Mouse (Mus musculus): ENCODE measurements around the gene Adap2. TPM values are rescaled to one million over a fixed set of nuclear protein-coding genes. Genes with fewer than 3 reads are reported as not detected.

Gene Adap2
- polyA plus RNA-seq (2015; fragmentation: Nextera tagmentation; extraction: Ambion mirVana): 3.1 and 3.6 TPM in 2 replicates

GRCm38 (mm10) chr11:80153857-80154495, at the start of gene Adap2:
TSS of gene Adap2 (plus strand) at chr11:80154105.
- peak; percentile 92 for ATAC-seq (ENCODE audit: low FRiP score, low TSS enrichment)

DNA sequence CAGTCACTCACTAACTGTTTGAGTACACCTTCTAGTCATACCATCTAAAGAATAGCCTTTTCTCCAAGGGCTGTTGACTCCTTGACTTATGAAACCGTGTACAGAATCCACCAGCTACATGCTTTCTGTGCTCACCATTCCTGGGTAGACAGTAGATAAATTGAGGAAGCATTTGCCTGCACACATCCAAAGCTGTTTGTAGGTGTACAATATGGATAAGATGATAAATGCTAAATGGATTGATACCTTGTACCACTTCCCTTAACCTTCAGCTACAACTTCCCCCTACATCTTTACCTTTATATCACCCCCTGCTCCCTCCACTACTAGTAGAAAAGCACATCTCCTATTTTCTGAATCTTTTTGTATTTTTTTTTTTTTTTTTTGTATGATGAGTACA, 49.5 kb upstream of the Adap2 start:
- Histone ChIP-seq H3K9me3 (ENCODE audit: low read length) (no peaks in the 10 kb centered on the region), H3K4me2 (replicated peaks; ENCODE audit: low read depth, low read length) (no peak overlapping the region), H3K27me3 (ENCODE audit: insufficient read depth, low read length) (no peaks in the 10 kb centered on the region), H3K4me1 (ENCODE audit: insufficient read depth, low read length) (no peaks in the 10 kb centered on the region), H3K27ac (ENCODE audit: low read length) (no peak overlapping the region), H3K4me3 (ENCODE audit: low read length) (no peak overlapping the region), H3K36me3 (ENCODE audit: insufficient read depth, low read length) (peaks cover 40% of the 10 kb centered on the region), H3K9ac (replicated peaks; ENCODE audit: low read length) (no peak overlapping the region)
- ATAC-seq (ENCODE audit: low FRiP score, low TSS enrichment): no peak
- WGBS: 76% methylated on average over 1 of the region's 1 CpGs

More at GRCm38 (mm10) chr11:80153857-80154495, at the start of gene Adap2:
- H3K4me2 ChIP-seq (replicated peaks; ENCODE audit: low read depth, low read length): peak within 1 kb of the TSS; percentile 80
- H3K27me3 ChIP-seq (ENCODE audit: insufficient read depth, low read length): peaks cover 25% of the 10 kb centered on the region
- H3K9ac ChIP-seq (replicated peaks; ENCODE audit: low read length): peak within 1 kb of the TSS; percentile 70
- H3K36me3 ChIP-seq (ENCODE audit: insufficient read depth, low read length): no peaks in the 10 kb centered on the region
- no peaks in the 10 kb centered on the region for H3K9me3 ChIP-seq (ENCODE audit: low read length)
- WGBS: 1% methylated on average over 47 of the region's 47 CpGs
- H3K4me1 ChIP-seq (ENCODE audit: insufficient read depth, low read length): 0 out of 2 replicates have a peak, but pooled peaks cover 6% of the 10 kb centered on the region
- H3K4me3 ChIP-seq (ENCODE audit: low read length): peak within 1 kb of the TSS; percentile 55
- H3K27ac ChIP-seq (ENCODE audit: low read length): no peak within 1 kb of the TSS

DNA sequence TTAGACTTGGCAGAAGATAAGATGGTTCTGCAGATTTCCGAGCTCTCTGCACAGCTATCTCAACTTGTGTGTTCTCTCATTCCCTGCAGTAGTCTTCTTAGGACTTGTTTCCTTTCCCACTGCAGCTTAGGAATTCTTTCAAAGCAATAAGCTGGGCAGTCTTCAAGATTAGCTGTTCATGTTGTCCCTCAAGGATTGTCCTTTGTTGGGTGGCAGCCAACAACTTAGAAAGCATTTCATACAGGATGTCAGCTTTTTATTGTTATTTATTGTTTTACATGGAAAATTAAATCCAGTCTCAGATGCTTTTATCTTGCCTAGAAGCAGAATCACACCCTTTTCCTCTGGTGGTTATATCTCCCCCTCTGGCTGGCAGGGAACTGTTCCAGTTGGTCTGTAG, 37.5 kb upstream of the Adap2 start:
- H3K4me2 ChIP-seq (replicated peaks; ENCODE audit: low read depth, low read length): no peak overlapping the region
- no peak overlapping the region for H3K27ac ChIP-seq (ENCODE audit: low read length)
- no peaks in the 10 kb centered on the region for H3K9me3 ChIP-seq (ENCODE audit: low read length)
- H3K9ac ChIP-seq (replicated peaks; ENCODE audit: low read length): no peak overlapping the region
- no peaks in the 10 kb centered on the region for H3K27me3 ChIP-seq (ENCODE audit: insufficient read depth, low read length)
- WGBS: 69% methylated on average over 1 of the region's 1 CpGs
- ATAC-seq (ENCODE audit: low FRiP score, low TSS enrichment): no peak
- no peak overlapping the region for H3K4me3 ChIP-seq (ENCODE audit: low read length)
- H3K36me3 ChIP-seq (ENCODE audit: insufficient read depth, low read length): peaks cover 26% of the 10 kb centered on the region
- no peaks in the 10 kb centered on the region for H3K4me1 ChIP-seq (ENCODE audit: insufficient read depth, low read length)

GRCm38 (mm10) chr11:80132050-80132449, 21.9 kb upstream of the Adap2 start:
- Histone ChIP-seq H3K9ac (replicated peaks; ENCODE audit: low read length) (no peak overlapping the region), H3K9me3 (ENCODE audit: low read length) (no peaks in the 10 kb centered on the region), H3K4me3 (ENCODE audit: low read length) (no peak overlapping the region), H3K4me1 (ENCODE audit: insufficient read depth, low read length) (no peaks in the 10 kb centered on the region), H3K27ac (ENCODE audit: low read length) (no peak overlapping the region), H3K36me3 (ENCODE audit: insufficient read depth, low read length) (peaks cover 43% of the 10 kb centered on the region), H3K27me3 (ENCODE audit: insufficient read depth, low read length) (no peaks in the 10 kb centered on the region), H3K4me2 (replicated peaks; ENCODE audit: low read depth, low read length) (no peak overlapping the region)
- ATAC-seq (ENCODE audit: low FRiP score, low TSS enrichment): no peak
- WGBS: 61% methylated on average over 1 of the region's 1 CpGs

DNA sequence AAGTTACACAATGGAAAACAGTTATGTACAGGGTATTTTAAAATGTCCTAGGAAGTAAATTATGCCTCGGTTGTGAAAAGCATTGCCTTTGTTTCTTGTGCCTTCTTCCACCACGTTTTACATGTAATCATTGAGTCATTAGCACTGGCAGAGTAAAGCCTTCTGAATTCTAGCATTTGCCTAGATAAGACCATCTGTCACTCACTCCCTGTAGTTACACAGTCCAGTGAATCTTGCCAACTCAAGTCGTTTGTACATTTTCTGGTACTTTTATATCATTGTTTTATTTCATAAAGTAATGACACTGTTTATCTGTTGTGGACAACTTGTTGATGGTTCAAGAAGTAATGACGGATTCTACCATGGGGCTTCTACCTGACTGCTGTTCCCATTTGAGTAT, 19.2 kb upstream of the Adap2 start:
- no peaks in the 10 kb centered on the region for H3K27me3 ChIP-seq (ENCODE audit: insufficient read depth, low read length)
- H3K9me3 ChIP-seq (ENCODE audit: low read length): no peaks in the 10 kb centered on the region
- no peak overlapping the region for H3K9ac ChIP-seq (replicated peaks; ENCODE audit: low read length)
- H3K4me3 ChIP-seq (ENCODE audit: low read length): no peak overlapping the region
- peaks cover 34% of the 10 kb centered on the region for H3K36me3 ChIP-seq (ENCODE audit: insufficient read depth, low read length)
- ATAC-seq (ENCODE audit: low FRiP score, low TSS enrichment): no peak
- no peak overlapping the region for H3K4me2 ChIP-seq (replicated peaks; ENCODE audit: low read depth, low read length)
- H3K4me1 ChIP-seq (ENCODE audit: insufficient read depth, low read length): no peaks in the 10 kb centered on the region
- H3K27ac ChIP-seq (ENCODE audit: low read length): no peak overlapping the region
- WGBS: 74% methylated on average over 4 of the region's 4 CpGs

- no peak for ATAC-seq (ENCODE audit: low FRiP score, low TSS enrichment)
- Histone ChIP-seq H3K27me3 (ENCODE audit: insufficient read depth, low read length) (no peaks in the 10 kb centered on the region), H3K4me3 (ENCODE audit: low read length) (no peak overlapping the region), H3K4me1 (ENCODE audit: insufficient read depth, low read length) (0 out of 2 replicates have a peak, but pooled peaks cover 3% of the 10 kb centered on the region), H3K27ac (ENCODE audit: low read length) (no peak overlapping the region), H3K9me3 (ENCODE audit: low read length) (no peaks in the 10 kb centered on the region), H3K9ac (replicated peaks; ENCODE audit: low read length) (no peak overlapping the region), H3K4me2 (replicated peaks; ENCODE audit: low read depth, low read length) (no peak overlapping the region), H3K36me3 (ENCODE audit: insufficient read depth, low read length) (peaks cover 34% of the 10 kb centered on the region)
- 92% methylated on average over 11 of the region's 11 CpGs for WGBS
These were observed 17.8 kb upstream of the Adap2 start for GRCm38 (mm10) chr11:80135954-80136683.

DNA sequence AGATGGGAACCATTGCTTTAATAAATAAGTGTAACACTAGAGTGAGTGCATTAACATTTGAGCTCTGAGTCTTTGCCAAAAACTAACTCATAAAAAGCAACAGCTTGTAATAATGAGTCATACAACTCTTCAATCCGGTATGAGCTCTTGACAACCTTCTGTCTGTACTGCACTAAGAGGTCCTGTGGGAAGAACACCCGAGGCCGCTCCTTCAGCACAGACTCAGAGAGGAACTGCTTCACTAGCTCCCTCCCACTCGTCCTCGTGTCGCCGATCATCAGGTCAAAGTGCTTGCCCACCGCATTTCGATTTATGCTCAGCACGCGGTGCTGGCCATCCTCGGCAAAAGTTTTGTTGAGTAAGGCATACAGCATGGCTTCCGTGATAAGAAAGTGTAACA, 17.1 kb upstream of the Adap2 start:
- ATAC-seq (ENCODE audit: low FRiP score, low TSS enrichment): no peak
- no peak overlapping the region for H3K27ac ChIP-seq (ENCODE audit: low read length)
- H3K9ac ChIP-seq (replicated peaks; ENCODE audit: low read length): no peak overlapping the region
- 0 out of 2 replicates have a peak, but pooled peaks cover 3% of the 10 kb centered on the region for H3K4me1 ChIP-seq (ENCODE audit: insufficient read depth, low read length)
- H3K4me3 ChIP-seq (ENCODE audit: low read length): no peak overlapping the region
- H3K9me3 ChIP-seq (ENCODE audit: low read length): no peaks in the 10 kb centered on the region
- no peak overlapping the region for H3K4me2 ChIP-seq (replicated peaks; ENCODE audit: low read depth, low read length)
- 81% methylated on average over 13 of the region's 13 CpGs for WGBS
- H3K36me3 ChIP-seq (ENCODE audit: insufficient read depth, low read length): peaks cover 31% of the 10 kb centered on the region
- no peaks in the 10 kb centered on the region for H3K27me3 ChIP-seq (ENCODE audit: insufficient read depth, low read length)

GRCm38 (mm10) chr11:80137773-80138172, 16.1 kb upstream of the Adap2 start:
- Histone ChIP-seq H3K36me3 (ENCODE audit: insufficient read depth, low read length) (peaks cover 28% of the 10 kb centered on the region), H3K4me3 (ENCODE audit: low read length) (no peak overlapping the region), H3K27ac (ENCODE audit: low read length) (no peak overlapping the region), H3K4me2 (replicated peaks; ENCODE audit: low read depth, low read length) (no peak overlapping the region), H3K27me3 (ENCODE audit: insufficient read depth, low read length) (no peaks in the 10 kb centered on the region), H3K4me1 (ENCODE audit: insufficient read depth, low read length) (peaks cover 5% of the 10 kb centered on the region; the same call in 1 of the 2 replicates), H3K9me3 (ENCODE audit: low read length) (no peaks in the 10 kb centered on the region), H3K9ac (replicated peaks; ENCODE audit: low read length) (no peak overlapping the region)
- no peak for ATAC-seq (ENCODE audit: low FRiP score, low TSS enrichment)
- 92% methylated on average over 5 of the region's 5 CpGs for WGBS

- 0% methylated on average over 40 of the region's 40 CpGs for WGBS
- Histone ChIP-seq H3K4me1 (ENCODE audit: insufficient read depth, low read length) (peaks cover 12% of the 10 kb centered on the region; the same call in 1 of the 2 replicates), H3K27me3 (ENCODE audit: insufficient read depth, low read length) (no peaks in the 10 kb centered on the region), H3K9ac (replicated peaks; ENCODE audit: low read length) (peak within 1 kb of the TSS; percentile 93), H3K4me3 (ENCODE audit: low read length) (peak within 1 kb of the TSS; percentile 74), H3K27ac (ENCODE audit: low read length) (peak within 1 kb of the TSS; percentile 93), H3K4me2 (replicated peaks; ENCODE audit: low read depth, low read length) (peak within 1 kb of the TSS; percentile 71), H3K36me3 (ENCODE audit: insufficient read depth, low read length) (peaks cover 10% of the 10 kb centered on the region), H3K9me3 (ENCODE audit: low read length) (no peaks in the 10 kb centered on the region)
- ATAC-seq (ENCODE audit: low FRiP score, low TSS enrichment): peak; percentile 89
These were observed 11.9 kb upstream of the Adap2 start, which contains the start of gene Tefm for GRCm38 (mm10) chr11:80141825-80142521. TSS of gene Tefm (minus strand) at chr11:80142175.

All from kidney, embryonic 16.5 days (tissue).